Mouse (Mus musculus): ENCODE results near the gene Zfp60. TPM values are rescaled to one million over a fixed set of nuclear protein-coding genes. Genes with fewer than 3 reads are reported as not detected.

The Zfp60 gene
- total RNA-seq (2014; fragmentation: Nextera tagmentation) (11.7 and 20.6 TPM in 2 replicates), total RNA-seq (2017) (7.0 and 8.9 TPM in 2 replicates)

- ATAC-seq (replicated peaks; ENCODE audit: poor library complexity, severe bottlenecking), result peak; percentile 93
Observed at GRCm38 (mm10) chr7:27731281-27731883, at the start of gene Zfp60. Gene Zfp60 (plus strand): TSS chr7:27731389.

GRCm38 (mm10) chr7:27683218-27683617, 48.0 kb upstream of the Zfp60 start:
- ATAC-seq (replicated peaks; ENCODE audit: poor library complexity, severe bottlenecking), result no peak

- no peak for ATAC-seq (replicated peaks; ENCODE audit: poor library complexity, severe bottlenecking)
Observed at GRCm38 (mm10) chr7:27685220-27685619, 46.0 kb upstream of the Zfp60 start.

GRCm38 (mm10) chr7:27685681-27686080, 45.5 kb upstream of the Zfp60 start:
- ATAC-seq (replicated peaks; ENCODE audit: poor library complexity, severe bottlenecking), result 0 out of 2 replicates have a peak, but pooled peaks have one; percentile 15

- ATAC-seq (replicated peaks; ENCODE audit: poor library complexity, severe bottlenecking), result no peak
Observed at GRCm38 (mm10) chr7:27687043-27687442, 44.1 kb upstream of the Zfp60 start.

GRCm38 (mm10) chr7:27687836-27688235, 43.4 kb upstream of the Zfp60 start:
- ATAC-seq (replicated peaks; ENCODE audit: poor library complexity, severe bottlenecking), result no peak

- no peak; the same call in 1 of the 2 replicates for ATAC-seq (replicated peaks; ENCODE audit: poor library complexity, severe bottlenecking)
Observed at GRCm38 (mm10) chr7:27688246-27688788, 42.9 kb upstream of the Zfp60 start.

- peak; percentile 94 for ATAC-seq (replicated peaks; ENCODE audit: poor library complexity, severe bottlenecking)
Observed at GRCm38 (mm10) chr7:27688815-27689612, 42.2 kb upstream of the Zfp60 start, which contains the start of gene Zfp607b. Gene Zfp607b (plus strand): TSS chr7:27689340.

- ATAC-seq (replicated peaks; ENCODE audit: poor library complexity, severe bottlenecking), result peak; percentile 49
Observed at GRCm38 (mm10) chr7:27691076-27691475, 40.1 kb upstream of the Zfp60 start.

GRCm38 (mm10) chr7:27696711-27697110, 34.5 kb upstream of the Zfp60 start:
- no peak for ATAC-seq (replicated peaks; ENCODE audit: poor library complexity, severe bottlenecking)

GRCm38 (mm10) chr7:27710402-27710801, 20.8 kb upstream of the Zfp60 start:
- no peak for ATAC-seq (replicated peaks; ENCODE audit: poor library complexity, severe bottlenecking)

- ATAC-seq (replicated peaks; ENCODE audit: poor library complexity, severe bottlenecking), result no peak
Observed at GRCm38 (mm10) chr7:27721951-27722350, 9.2 kb upstream of the Zfp60 start.

- ATAC-seq (replicated peaks; ENCODE audit: poor library complexity, severe bottlenecking), result peak; percentile 79
Observed at GRCm38 (mm10) chr7:27725566-27726538, 5.3 kb upstream of the Zfp60 start.

- no peak for ATAC-seq (replicated peaks; ENCODE audit: poor library complexity, severe bottlenecking)
Observed at GRCm38 (mm10) chr7:27727471-27727870, 3.7 kb upstream of the Zfp60 start.

GRCm38 (mm10) chr7:27731946-27732345, 757 bp downstream of the Zfp60 start:
- no peak for ATAC-seq (replicated peaks; ENCODE audit: poor library complexity, severe bottlenecking)

- no peak for ATAC-seq (replicated peaks; ENCODE audit: poor library complexity, severe bottlenecking)
Observed at GRCm38 (mm10) chr7:27732508-27732907, 1.3 kb downstream of the Zfp60 start.

GRCm38 (mm10) chr7:27735457-27735856, 4.3 kb downstream of the Zfp60 start:
- no peak for ATAC-seq (replicated peaks; ENCODE audit: poor library complexity, severe bottlenecking)

GRCm38 (mm10) chr7:27756351-27757047, 25.3 kb downstream of the Zfp60 start:
- no peak for ATAC-seq (replicated peaks; ENCODE audit: poor library complexity, severe bottlenecking)

- no peak for ATAC-seq (replicated peaks; ENCODE audit: poor library complexity, severe bottlenecking)
Observed at GRCm38 (mm10) chr7:27757048-27757375, 25.8 kb downstream of the Zfp60 start.
